Mouse (Mus musculus) ES-E14 (cell line): Measurements from ENCODE around the gene Hmgcs2. TPM values are rescaled to one million over a fixed set of nuclear protein-coding genes. Genes with fewer than 3 reads are reported as not detected.

ENCODE experiments used
- DNase-seq: peaks from one replicate; pipeline ENCODE4 v3.0.0-alpha.2; 2013; ENCODE audit warnings: low read depth, low spot score
- H3K27ac ChIP-seq: 2 replicates; pipeline ENCODE4 v1.5.1; 2012; ENCODE audit warnings: low read depth, mild to moderate bottlenecking, low read length, moderate library complexity, mixed read lengths; ENCODE audit not compliant: poor library complexity, insufficient read depth, severe bottlenecking
- H3K36me3 ChIP-seq: 2 replicates; pipeline ENCODE4 v1.6.1; 2012; ENCODE audit warnings: mild to moderate bottlenecking, low read length, moderate library complexity, mixed read lengths; ENCODE audit not compliant: control insufficient read depth, poor library complexity, insufficient read depth, severe bottlenecking
- H3K4me1 ChIP-seq, 2 experiments: fragments of 150-350 bp in 1 of 2; sonication (generic) in 1 of 2; 2 replicates each; pipeline ENCODE4 v1.6.1; 2012; ENCODE audit warnings: low read length in 2 of 2, mild to moderate bottlenecking in 1 of 2, mixed read lengths in 1 of 2; ENCODE audit not compliant: control insufficient read depth in 2 of 2, insufficient read depth in 2 of 2, poor library complexity in 1 of 2
- H3K4me3 ChIP-seq, 2 experiments: fragments of 150-350 bp in 1 of 2; sonication (generic) in 1 of 2; 2 replicates each; pipeline ENCODE4 v1.5.1; 2012; ENCODE audit warnings: low read length in 2 of 2, low read depth in 1 of 2, mild to moderate bottlenecking in 1 of 2, mixed read lengths in 1 of 2; ENCODE audit not compliant: insufficient read depth in 1 of 2, poor library complexity in 1 of 2, severe bottlenecking in 1 of 2
- H3K9ac ChIP-seq: 2 replicates; pipeline ENCODE4 v1.6.1; 2012; ENCODE audit warnings: low read depth, mild to moderate bottlenecking, low read length, mixed read lengths; ENCODE audit not compliant: poor library complexity, insufficient read depth, severe bottlenecking
- H3K9me3 ChIP-seq: fragments of 150-350 bp; sonication (generic); 2 replicates; pipeline ENCODE4 v1.6.1; 2012; ENCODE audit warnings: low read depth, mild to moderate bottlenecking, low read length; ENCODE audit not compliant: control insufficient read depth, insufficient read depth
- CHD2 ChIP-seq: IDR thresholded peaks from 2 replicates; pipeline ENCODE4 v1.6.1; 2014; ENCODE audit warnings: mild to moderate bottlenecking, low read depth, low read length, inconsistent platforms
- HCFC1 ChIP-seq: IDR thresholded peaks from 2 replicates; pipeline ENCODE4 v1.6.1; 2012; ENCODE audit warnings: low read length, inconsistent platforms, borderline replicate concordance; ENCODE audit not compliant: insufficient read depth
- MAFK ChIP-seq: IDR thresholded peaks from 2 replicates; pipeline ENCODE4 v1.6.1; 2014; ENCODE audit warnings: mild to moderate bottlenecking, low read depth, low read length, inconsistent platforms; ENCODE audit not compliant: insufficient read depth
- ZC3H11A ChIP-seq: IDR thresholded peaks from 2 replicates; pipeline ENCODE4 v1.6.1; 2012; ENCODE audit warnings: low read depth, mild to moderate bottlenecking, inconsistent platforms, low read length, borderline replicate concordance
- ZNF384 ChIP-seq: IDR thresholded peaks from 2 replicates; pipeline ENCODE4 v1.6.1; 2012; ENCODE audit warnings: low read depth, low read length, inconsistent platforms
- in situ Hi-C, 2 experiments: fragments of 600-800 bp; cut with MboI; formaldehyde crosslinking; loops; one replicate each; pipeline ENCODE4 v1.15.1; 2025; ENCODE audit warnings: low sequenced_read_pairs in 2 of 2, inconsistent platforms in 1 of 2; ENCODE audit not compliant: unreplicated experiment in 2 of 2
- total RNA-seq: library from RNA; depleted of rRNA; stranded (reverse); fragments of 300-350 nt; gene quantifications from 2 replicates; pipeline ENCODE4 v1.2.3, GENCODE M21; 2012

Hmgcs2 gene
- total RNA-seq, 1 experiment, result not detected

DNA sequence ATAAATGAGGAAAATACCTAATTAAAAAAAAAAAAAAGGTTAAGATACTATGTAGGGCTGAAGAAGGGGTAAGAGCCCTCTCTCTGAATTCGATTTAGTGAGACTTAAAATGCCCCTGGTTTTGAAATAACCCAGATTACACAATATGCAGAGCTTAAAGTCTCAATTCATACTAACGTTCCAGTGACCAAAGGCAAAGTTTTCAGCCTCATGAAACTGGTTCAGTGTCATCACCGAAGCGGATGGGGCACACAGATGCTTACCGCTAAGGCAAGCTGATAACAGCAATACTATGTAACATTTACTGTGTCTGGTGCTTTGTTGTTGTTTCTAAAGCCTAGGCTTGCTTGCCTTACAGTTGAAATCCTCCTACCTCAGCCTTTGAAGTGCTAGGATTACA, 42.0 kb downstream of the Hmgcs2 start:
- H3K9ac ChIP-seq, result no peak overlapping the region
- no peak for TF ChIP-seq HCFC1
- TF ChIP-seq CHD2, result no peak
- no peak for TF ChIP-seq ZNF384
- TF ChIP-seq ZC3H11A, result no peak
- no peak for TF ChIP-seq MAFK
- in situ Hi-C loops, result no loop called here
- no peak for DNase-seq
- no peak overlapping the region for H3K27ac ChIP-seq
- no peaks in the 10 kb centered on the region for H3K9me3 ChIP-seq
- H3K4me1 ChIP-seq, result no peaks in the 10 kb centered on the region
- H3K36me3 ChIP-seq, result peaks cover 62% of the 10 kb centered on the region
- no peak overlapping the region for H3K4me3 ChIP-seq

DNA sequence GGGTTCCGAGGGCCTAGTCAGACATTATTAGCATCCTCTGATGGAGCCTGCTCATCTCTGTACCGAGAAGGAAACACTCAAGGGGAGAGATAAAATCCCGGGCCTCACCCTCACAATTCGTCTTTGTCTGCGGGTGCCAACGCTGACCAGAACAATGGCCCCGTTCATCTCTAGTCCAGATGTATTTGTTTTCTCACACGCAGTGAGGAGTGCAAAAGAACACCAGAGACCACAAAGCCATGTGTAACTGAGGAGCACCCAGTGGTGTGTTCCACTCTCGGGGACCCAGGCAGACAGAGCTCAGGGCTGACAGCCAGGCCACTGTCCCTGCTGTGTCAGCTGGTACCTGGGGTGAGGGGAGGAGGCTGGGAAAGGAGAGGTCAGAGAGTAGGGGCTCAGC, 44.0 kb downstream of the Hmgcs2 start:
- no peak overlapping the region for H3K4me3 ChIP-seq
- H3K9ac ChIP-seq, result no peak overlapping the region
- in situ Hi-C loops, result no loop called here
- H3K9me3 ChIP-seq, result no peaks in the 10 kb centered on the region
- H3K27ac ChIP-seq, result no peak overlapping the region
- no peak for TF ChIP-seq MAFK
- no peak for TF ChIP-seq CHD2
- no peak for TF ChIP-seq HCFC1
- TF ChIP-seq ZC3H11A, result no peak
- TF ChIP-seq ZNF384, result no peak
- DNase-seq, result no peak
- peaks cover 69% of the 10 kb centered on the region for H3K36me3 ChIP-seq
- H3K4me1 ChIP-seq, result no peaks in the 10 kb centered on the region

DNA sequence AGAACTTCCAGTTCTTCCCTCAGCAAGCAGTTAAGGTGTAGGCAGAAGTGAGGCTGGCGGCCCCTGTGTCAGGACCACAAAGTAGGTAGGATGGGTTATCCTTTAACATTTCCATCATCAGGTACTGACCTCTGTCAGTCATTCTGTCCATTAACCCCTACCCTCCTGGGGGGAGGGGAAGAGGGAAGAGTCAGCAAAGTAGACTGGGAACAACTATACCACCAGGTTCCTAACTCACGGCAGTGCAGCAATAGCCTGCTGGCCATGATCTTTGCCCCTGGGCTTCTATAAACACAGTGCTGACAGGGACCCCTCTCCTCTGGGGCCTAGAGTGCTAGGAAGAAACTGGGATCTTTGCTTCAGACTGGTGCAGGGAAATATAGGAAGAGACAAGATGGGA, 53.8 kb downstream of the Hmgcs2 start:
- H3K4me1 ChIP-seq, result peaks cover 0 to 4% of the 10 kb centered on the region in 2 experiments; a peak in 1 of 4 replicates
- no peak overlapping the region for H3K27ac ChIP-seq
- H3K36me3 ChIP-seq, result peaks cover 26% of the 10 kb centered on the region; the same call in 1 of the 2 replicates
- DNase-seq, result no peak
- no peaks in the 10 kb centered on the region for H3K9me3 ChIP-seq
- H3K4me3 ChIP-seq, result no peak overlapping the region
- in situ Hi-C loops, result no loop called here
- TF ChIP-seq ZC3H11A, result no peak
- TF ChIP-seq ZNF384, result no peak
- TF ChIP-seq CHD2, result no peak
- TF ChIP-seq HCFC1, result no peak
- no peak for TF ChIP-seq MAFK
- H3K9ac ChIP-seq, result no peak overlapping the region

DNA sequence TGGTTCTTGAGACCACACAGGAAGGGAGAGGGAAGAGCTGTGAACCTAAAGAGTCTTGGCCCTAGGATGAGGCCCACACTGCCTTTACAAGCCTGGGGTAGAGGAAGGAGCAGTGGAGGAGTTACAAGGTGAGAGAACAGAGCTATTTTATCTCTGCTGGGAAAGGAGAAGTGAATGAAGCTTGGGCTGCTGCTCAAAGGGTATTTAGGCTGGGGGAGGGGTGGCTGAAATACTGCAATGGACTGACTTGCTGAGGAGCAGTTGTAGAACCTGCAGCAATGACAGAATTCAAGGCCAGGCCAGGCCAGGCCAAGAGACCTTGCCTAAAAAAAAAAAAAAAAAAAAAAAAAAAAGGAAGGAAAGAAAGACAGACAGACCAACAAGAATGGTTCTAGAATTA, 55.1 kb downstream of the Hmgcs2 start:
- Histone ChIP-seq H3K4me1 (peaks cover 0 to 4% of the 10 kb centered on the region in 2 experiments; a peak in 1 of 4 replicates), H3K9ac (no peak overlapping the region), H3K4me3 (no peak overlapping the region), H3K9me3 (no peaks in the 10 kb centered on the region), H3K36me3 (peaks cover 21% of the 10 kb centered on the region; the same call in 1 of the 2 replicates), H3K27ac (no peak overlapping the region)
- in situ Hi-C loops, result no loop called here
- 0 out of 2 replicates have a peak, but pooled peaks have one; percentile 17 for TF ChIP-seq ZNF384
- no peak for TF ChIP-seq CHD2
- DNase-seq, result no peak

DNA sequence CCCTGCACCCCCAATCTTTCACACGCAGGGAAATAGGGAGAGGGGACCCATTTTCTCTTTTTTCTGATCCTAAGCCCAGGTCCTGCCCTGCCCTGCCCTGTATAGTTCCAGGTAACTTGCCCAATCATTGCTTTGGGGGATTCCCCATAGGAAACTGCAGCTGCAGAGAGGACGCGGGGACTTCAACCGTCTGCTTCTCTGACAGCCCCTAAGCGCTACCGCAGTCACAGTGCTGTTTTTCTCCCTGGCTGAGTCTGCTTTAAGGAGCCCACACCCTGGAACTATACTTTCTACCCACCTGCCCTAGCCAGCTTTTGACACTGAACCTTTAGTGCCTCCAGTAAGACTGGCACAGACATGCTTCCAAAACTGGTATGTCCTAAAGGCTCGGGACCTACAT, 55.7 kb downstream of the Hmgcs2 start:
- Histone ChIP-seq H3K4me3 (no peak overlapping the region), H3K4me1 (peaks cover 0 to 4% of the 10 kb centered on the region in 2 experiments; a peak in 1 of 4 replicates), H3K9me3 (no peaks in the 10 kb centered on the region), H3K27ac (no peak overlapping the region), H3K36me3 (peaks cover 21% of the 10 kb centered on the region; the same call in 1 of the 2 replicates), H3K9ac (no peak overlapping the region)
- TF ChIP-seq CHD2, result no peak
- TF ChIP-seq HCFC1, result no peak
- no peak for TF ChIP-seq ZNF384
- TF ChIP-seq MAFK, result no peak
- TF ChIP-seq ZC3H11A, result no peak
- in situ Hi-C loops, result no loop called here
- no peak for DNase-seq
